Mouse (Mus musculus) liver, embryonic 16.5 days (tissue): ENCODE measurements around the gene Chchd6. TPM values are rescaled to one million over a fixed set of nuclear protein-coding genes. Genes with fewer than 3 reads are reported as not detected.

Experiments
- ATAC-seq: fragments of 200-750 bp; cut with Nextera tagmentation; 2 replicates; pipeline ENCODE4 v1.8.0; 2017; ENCODE audit warnings: low read depth, mild to moderate bottlenecking, moderate number of reproducible peaks, moderate library complexity
- H3K27ac ChIP-seq: fragments of 300-500 bp; sonication (generic); 2 replicates; pipeline ENCODE4 v1.5.1; 2014; ENCODE audit warnings: mild to moderate bottlenecking, low read length
- H3K27me3 ChIP-seq: fragments of 300-500 bp; sonication (generic); 2 replicates; pipeline ENCODE4 v1.6.1; 2014; ENCODE audit warnings: low read depth, low read length, mixed read lengths; ENCODE audit not compliant: control insufficient read depth, insufficient read depth
- H3K36me3 ChIP-seq: fragments of 300-500 bp; sonication (generic); 2 replicates; pipeline ENCODE4 v1.6.1; 2014; ENCODE audit warnings: mild to moderate bottlenecking; ENCODE audit not compliant: control insufficient read depth, insufficient read depth
- H3K4me1 ChIP-seq: fragments of 300-500 bp; sonication (generic); 2 replicates; pipeline ENCODE4 v1.6.1; 2014; ENCODE audit warnings: low read depth, low read length, mixed read lengths; ENCODE audit not compliant: control insufficient read depth
- H3K4me2 ChIP-seq: fragments of 300-500 bp; sonication (generic); 2 replicates; pipeline ENCODE4 v1.6.1; 2014; ENCODE audit warnings: low read depth, low read length, mixed read lengths
- H3K4me3 ChIP-seq: fragments of 300-500 bp; sonication (generic); 2 replicates; pipeline ENCODE4 v1.5.1; 2014; ENCODE audit warnings: low read depth, mild to moderate bottlenecking, low read length
- H3K9ac ChIP-seq: fragments of 300-500 bp; sonication (generic); 2 replicates; pipeline ENCODE4 v1.6.1; 2014; ENCODE audit warnings: low read depth, low read length
- H3K9me3 ChIP-seq: fragments of 300-500 bp; sonication (generic); replicated peaks from 2 replicates; pipeline ENCODE4 v1.6.1; 2016; ENCODE audit warnings: low read length; ENCODE audit not compliant: control insufficient read depth
- WGBS: fragments of 180-500 bp; shearing (Covaris S2); extraction: QIAGEN DNeasy Blood & Tissue Kit; methylation state at CpG from one replicate; pipeline ENCODE4 v1.1.7; 2014; ENCODE audit not compliant: insufficient replicate concordance; 5-methylcytosine and 5-hydroxymethylcytosine counted together
- polyA plus RNA-seq: library from polyadenylated mRNA; unstranded; fragments of >200 nt; fragmentation: Nextera tagmentation; extraction: Ambion mirVana; gene quantifications from 2 replicates; pipeline ENCODE4 v1.2.1, GENCODE M21; 2015

Chchd6 gene
- polyA plus RNA-seq, 1 experiment from 2014 or later: 11.8 TPM

- no peaks in the 10 kb centered on the region for H3K36me3 ChIP-seq
- H3K4me2 ChIP-seq: no peak overlapping the region
- ATAC-seq: no peak
- H3K4me1 ChIP-seq: no peaks in the 10 kb centered on the region
- no peaks in the 10 kb centered on the region for H3K27me3 ChIP-seq
- no peaks in the 10 kb centered on the region for H3K9me3 ChIP-seq
- no peak overlapping the region for H3K27ac ChIP-seq
- no peak overlapping the region for H3K9ac ChIP-seq
- 19% methylated on average over 4 of the region's 4 CpGs for WGBS
- no peak overlapping the region for H3K4me3 ChIP-seq
Observed at GRCm38 (mm10) chr6:89569370-89569769, 26.1 kb downstream of the Chchd6 start.

DNA sequence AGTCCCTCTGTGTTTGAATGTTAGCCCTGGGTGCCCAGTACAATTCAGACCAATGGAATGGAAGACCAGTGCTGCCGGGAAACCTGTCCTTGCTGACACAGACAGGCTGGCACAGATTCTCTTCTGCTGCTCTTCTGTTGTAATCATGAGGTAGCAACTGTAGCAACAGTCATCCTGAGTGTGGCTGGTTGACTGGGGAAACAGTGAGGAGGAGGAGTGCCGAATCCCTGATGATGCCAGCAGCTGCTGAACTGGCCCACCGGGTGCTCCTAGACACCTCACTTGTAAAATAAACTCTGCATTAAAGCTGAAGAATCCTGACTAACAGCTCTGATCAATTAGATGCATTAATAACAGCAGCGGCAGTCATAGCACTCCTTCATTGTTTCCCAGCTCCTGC is 28.7 kb downstream of the Chchd6 start:
- no peaks in the 10 kb centered on the region for H3K4me1 ChIP-seq
- ATAC-seq: no peak
- 62% methylated on average over 4 of the region's 4 CpGs for WGBS

GRCm38 (mm10) chr6:89563381-89563780 is 32.1 kb downstream of the Chchd6 start:
- ATAC-seq: no peak
- Histone ChIP-seq H3K27ac (no peak overlapping the region), H3K27me3 (no peaks in the 10 kb centered on the region), H3K9ac (no peak overlapping the region), H3K9me3 (no peaks in the 10 kb centered on the region), H3K4me2 (no peak overlapping the region), H3K4me3 (no peak overlapping the region), H3K36me3 (no peaks in the 10 kb centered on the region), H3K4me1 (no peaks in the 10 kb centered on the region)
- WGBS: 57% methylated on average over 4 of the region's 4 CpGs

More for the DNA sequence above, 28.7 kb downstream of the Chchd6 start:
- H3K4me2 ChIP-seq: no peak overlapping the region
- no peak overlapping the region for H3K27ac ChIP-seq
- no peaks in the 10 kb centered on the region for H3K9me3 ChIP-seq
- no peaks in the 10 kb centered on the region for H3K36me3 ChIP-seq
- no peaks in the 10 kb centered on the region for H3K27me3 ChIP-seq
- no peak overlapping the region for H3K9ac ChIP-seq
- H3K4me3 ChIP-seq: no peak overlapping the region

- H3K4me3 ChIP-seq: no peak overlapping the region
- no peak for ATAC-seq
- 31% methylated on average over 2 of the region's 2 CpGs for WGBS
Observed at GRCm38 (mm10) chr6:89560826-89561225, 34.6 kb downstream of the Chchd6 start.

GRCm38 (mm10) chr6:89557654-89558053 is 37.8 kb downstream of the Chchd6 start:
- Histone ChIP-seq H3K36me3 (no peaks in the 10 kb centered on the region), H3K4me3 (no peak overlapping the region), H3K27ac (no peak overlapping the region), H3K27me3 (no peaks in the 10 kb centered on the region), H3K9me3 (no peaks in the 10 kb centered on the region), H3K4me2 (no peak overlapping the region), H3K4me1 (no peaks in the 10 kb centered on the region), H3K9ac (no peak overlapping the region)
- ATAC-seq: no peak
- 62% methylated on average over 4 of the region's 4 CpGs for WGBS

More at GRCm38 (mm10) chr6:89560826-89561225, 34.6 kb downstream of the Chchd6 start:
- no peak overlapping the region for H3K27ac ChIP-seq
- H3K36me3 ChIP-seq: no peaks in the 10 kb centered on the region
- no peaks in the 10 kb centered on the region for H3K27me3 ChIP-seq
- no peak overlapping the region for H3K4me2 ChIP-seq
- H3K9ac ChIP-seq: no peak overlapping the region
- H3K4me1 ChIP-seq: no peaks in the 10 kb centered on the region
- H3K9me3 ChIP-seq: no peaks in the 10 kb centered on the region

- H3K27me3 ChIP-seq: no peaks in the 10 kb centered on the region
- H3K4me1 ChIP-seq: no peaks in the 10 kb centered on the region
- H3K4me3 ChIP-seq: no peak overlapping the region
- no peaks in the 10 kb centered on the region for H3K9me3 ChIP-seq
- no peaks in the 10 kb centered on the region for H3K36me3 ChIP-seq
- no peak overlapping the region for H3K9ac ChIP-seq
- H3K4me2 ChIP-seq: no peak overlapping the region
- ATAC-seq: no peak
- 61% methylated on average over 7 of the region's 7 CpGs for WGBS
- no peak overlapping the region for H3K27ac ChIP-seq
Observed at GRCm38 (mm10) chr6:89556566-89556965, 38.9 kb downstream of the Chchd6 start.

DNA sequence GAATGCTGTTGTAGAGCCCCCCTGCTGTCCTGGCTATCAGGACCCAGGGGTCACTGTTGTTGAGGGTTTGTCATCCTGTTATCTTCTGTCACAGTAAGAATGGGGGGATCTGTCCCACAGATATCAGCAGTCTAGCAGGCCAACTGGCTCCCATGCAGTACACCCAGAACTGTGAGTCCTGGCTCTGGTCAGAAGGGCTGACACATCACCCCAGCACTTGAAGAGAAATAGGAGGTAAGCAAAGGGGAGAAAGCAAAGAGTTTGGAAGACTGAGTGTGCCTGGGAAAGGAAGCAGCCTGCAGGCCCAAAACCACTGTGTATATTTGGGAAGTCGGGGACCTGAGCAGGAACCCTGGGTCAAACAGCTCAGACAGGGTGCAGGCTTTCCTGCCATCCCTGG is 39.5 kb downstream of the Chchd6 start:
- no peaks in the 10 kb centered on the region for H3K36me3 ChIP-seq
- no peak overlapping the region for H3K9ac ChIP-seq
- H3K27me3 ChIP-seq: no peaks in the 10 kb centered on the region
- H3K27ac ChIP-seq: no peak overlapping the region
- ATAC-seq: no peak
- no peak overlapping the region for H3K4me2 ChIP-seq
- WGBS: 54% methylated on average over 1 of the region's 1 CpGs
- H3K4me3 ChIP-seq: no peak overlapping the region
- H3K9me3 ChIP-seq: no peaks in the 10 kb centered on the region
- no peaks in the 10 kb centered on the region for H3K4me1 ChIP-seq

DNA sequence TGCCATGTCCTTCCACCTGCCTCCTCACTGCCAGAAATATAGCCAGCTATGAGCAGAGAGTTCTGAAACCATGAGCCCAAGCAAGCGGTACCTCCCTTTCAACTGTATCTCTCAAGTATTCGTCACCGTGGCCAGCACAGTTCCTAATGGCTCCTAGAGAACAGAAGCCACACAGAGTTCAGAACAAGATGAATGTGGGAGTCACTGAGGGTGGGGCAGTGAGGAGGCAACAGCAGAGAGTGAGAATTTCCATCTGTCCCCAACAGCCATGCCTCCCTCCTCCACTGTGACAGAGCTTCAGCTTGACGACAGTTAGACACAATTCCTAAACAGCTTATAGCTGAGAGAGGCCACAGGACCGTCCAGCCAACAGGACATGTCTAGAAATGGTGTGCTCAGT is 41.4 kb downstream of the Chchd6 start:
- no peak overlapping the region for H3K4me3 ChIP-seq
- no peaks in the 10 kb centered on the region for H3K27me3 ChIP-seq
- no peak overlapping the region for H3K27ac ChIP-seq
- no peak overlapping the region for H3K4me2 ChIP-seq
- no peak overlapping the region for H3K9ac ChIP-seq
- no peaks in the 10 kb centered on the region for H3K4me1 ChIP-seq
- WGBS: 67% methylated on average over 5 of the region's 5 CpGs
- H3K9me3 ChIP-seq: no peaks in the 10 kb centered on the region
- no peaks in the 10 kb centered on the region for H3K36me3 ChIP-seq
- no peak for ATAC-seq

GRCm38 (mm10) chr6:89553012-89553704 is 42.3 kb downstream of the Chchd6 start:
- no peak overlapping the region for H3K9ac ChIP-seq
- H3K27me3 ChIP-seq: no peaks in the 10 kb centered on the region
- no peaks in the 10 kb centered on the region for H3K9me3 ChIP-seq
- H3K4me3 ChIP-seq: no peak overlapping the region
- H3K27ac ChIP-seq: no peak overlapping the region
- ATAC-seq: no peak
- no peak overlapping the region for H3K4me2 ChIP-seq
- WGBS: 10% methylated on average over 4 of the region's 4 CpGs
- H3K36me3 ChIP-seq: no peaks in the 10 kb centered on the region
- H3K4me1 ChIP-seq: no peaks in the 10 kb centered on the region
